Mouse (Mus musculus) left cerebral cortex, postnatal 10 days (tissue): ENCODE results near the gene Apol7b. TPM values are rescaled to one million over a fixed set of nuclear protein-coding genes. Genes with fewer than 3 reads are reported as not detected.
"Not testable (repeated sequence)": the region's sequence is repeated elsewhere in the genome, so short reads cannot be mapped to it uniquely, and the experiment has no call there.

ENCODE experiments used
- DNase-seq, 2 experiments: peaks; one replicate each; pipeline ENCODE4 v3.0.0; 2021 to 2022; ENCODE audit warnings: low spot score in 2 of 2, mixed read lengths in 1 of 2; ENCODE audit errors: extremely low spot score in 1 of 2
- intact Hi-C: fragments of 180-260 bp; cut with DNase I; formaldehyde crosslinking; loops from one replicate; pipeline ENCODE4 v1.15.1; 2025
- total RNA-seq, 2 experiments: library from RNA; stranded (reverse); gene quantifications; 2 replicates each; pipeline ENCODE4 v1.2.3; 2021

The Apol7b gene
- total RNA-seq, 2 experiments from 2014 or later = 0.32 TPM; not detected in 1

GRCm38 (mm10) chr15:77397450-77398132, 49.7 kb downstream of the Apol7b start:
- intact Hi-C loops, DNase-seq: not testable (repeated sequence)

GRCm38 (mm10) chr15:77393832-77394231, 53.5 kb downstream of the Apol7b start:
- DNase-seq, intact Hi-C loops: not testable (repeated sequence)

- DNase-seq = no peak
- intact Hi-C loops = no loop called here
Measured at GRCm38 (mm10) chr15:77387462-77387861, 59.8 kb downstream of the Apol7b start.

GRCm38 (mm10) chr15:77384340-77385030, 62.8 kb downstream of the Apol7b start:
- intact Hi-C loops = no loop called here
- peak in 1 of 2 experiments; percentile 5 for DNase-seq

- peak in 1 of 2 experiments; percentile 11 for DNase-seq
- intact Hi-C loops = no loop called here
Measured at GRCm38 (mm10) chr15:77382880-77383279, 64.4 kb downstream of the Apol7b start.

- intact Hi-C loops = no loop called here
- no peak for DNase-seq
Measured at GRCm38 (mm10) chr15:77382271-77382850, 64.9 kb downstream of the Apol7b start.

GRCm38 (mm10) chr15:77381481-77381880, 65.8 kb downstream of the Apol7b start:
- intact Hi-C loops = no loop called here
- no peak for DNase-seq

GRCm38 (mm10) chr15:77379921-77380320, 67.4 kb downstream of the Apol7b start:
- intact Hi-C loops = no loop called here
- DNase-seq = no peak

GRCm38 (mm10) chr15:77377419-77377818, 69.9 kb downstream of the Apol7b start:
- no peak for DNase-seq
- intact Hi-C loops = no loop called here

GRCm38 (mm10) chr15:77376920-77377319, 70.4 kb downstream of the Apol7b start:
- intact Hi-C loops = no loop called here

More at GRCm38 (mm10) chr15:77376920-77377319, 70.4 kb downstream of the Apol7b start:
- no peak for DNase-seq

Other genes starting within 250 kb of the Apol7b start
- 100 to 1,000 TPM; 262 to 269 TPM for gene Rbfox2, start 140.5 kb downstream of the Apol7b start, total RNA-seq
- under 1 TPM; 0.49 to 0.71 TPM for gene Apol7a, start 48.4 kb downstream of the Apol7b start, total RNA-seq
- gene Apol9a, start 36.4 kb downstream of the Apol7b start, total RNA-seq = under 1 TPM; 0.55 to 0.81 TPM
- gene Apol10a, start 29.6 kb upstream of the Apol7b start, total RNA-seq = not detected
- not detected for gene Apol11a, start 60.8 kb upstream of the Apol7b start, total RNA-seq
- not detected for gene Apol7c, start 85.8 kb upstream of the Apol7b start, total RNA-seq
- not detected for gene 1700025B11Rik, start 114.4 kb upstream of the Apol7b start, total RNA-seq
- gene Apol10b, start 148.6 kb upstream of the Apol7b start, total RNA-seq = not detected
- not detected for gene Gm36245, start 151.8 kb upstream of the Apol7b start, total RNA-seq
- gene Apol11b, start 195.8 kb upstream of the Apol7b start, total RNA-seq = not detected